Mouse (Mus musculus) megakaryocyte-erythroid progenitor cell, adult 5-6 weeks (primary cell): Measurements from ENCODE around the gene Arhgap23. TPM values are rescaled to one million over a fixed set of nuclear protein-coding genes. Genes with fewer than 3 reads are reported as not detected.

Experiments
- ATAC-seq: replicated peaks from 2 replicates; pipeline ENCODE4 v1.8.0; 2016; ENCODE audit warnings: mild to moderate bottlenecking, inconsistent platforms; ENCODE audit not compliant: severe bottlenecking, poor library complexity, low FRiP score, low TSS enrichment
- total RNA-seq, 2 experiments: library from RNA; stranded (forward) in 1 of 2; stranded (reverse) in 1 of 2; fragments of 200-1000, 215-1000 nt in 1 of 2; fragments of >200 nt in 1 of 2; fragmentation: Nextera tagmentation in 1 of 2; gene quantifications; 2 replicates each; pipeline ENCODE4 v1.2.3; 2014 to 2017

Arhgap23 gene
- total RNA-seq, 2 experiments from 2014 or later: 14.5 to 18.4 TPM

- peak; percentile 80 for ATAC-seq
Observed at GRCm38 (mm10) chr11:97489589-97490324, 74.4 kb downstream of the Arhgap23 start.

- no peak for ATAC-seq
Observed at GRCm38 (mm10) chr11:97491640-97492039, 76.3 kb downstream of the Arhgap23 start.

- no peak for ATAC-seq
Observed at GRCm38 (mm10) chr11:97492836-97493235, 77.5 kb downstream of the Arhgap23 start.

- ATAC-seq: no peak
Observed at GRCm38 (mm10) chr11:97497543-97497942, 82.2 kb downstream of the Arhgap23 start.

GRCm38 (mm10) chr11:97499865-97500719 lies 84.8 kb downstream of the Arhgap23 start, which contains the start of gene 4933428G20Rik:
Gene 4933428G20Rik, minus strand, starts transcription at chr11:97500340.
- ATAC-seq: no peak

- 0 out of 2 replicates have a peak, but pooled peaks have one; percentile 39 for ATAC-seq
Observed at GRCm38 (mm10) chr11:97500720-97501448, 85.6 kb downstream of the Arhgap23 start.

- no peak for ATAC-seq
Observed at GRCm38 (mm10) chr11:97502383-97502782, 87.0 kb downstream of the Arhgap23 start.

- no peak for ATAC-seq
Observed at GRCm38 (mm10) chr11:97502846-97503245, 87.5 kb downstream of the Arhgap23 start.

- no peak for ATAC-seq
Observed at GRCm38 (mm10) chr11:97505784-97506183, 90.5 kb downstream of the Arhgap23 start.

- ATAC-seq: no peak
Observed at GRCm38 (mm10) chr11:97506331-97506730, 91.0 kb downstream of the Arhgap23 start.

GRCm38 (mm10) chr11:97508198-97508597 lies 92.9 kb downstream of the Arhgap23 start:
- no peak for ATAC-seq

GRCm38 (mm10) chr11:97509058-97509457 lies 93.7 kb downstream of the Arhgap23 start:
- no peak for ATAC-seq

GRCm38 (mm10) chr11:97509715-97510485 lies 94.6 kb downstream of the Arhgap23 start:
- ATAC-seq: no peak

- ATAC-seq: 0 out of 2 replicates have a peak, but pooled peaks have one; percentile 44
Observed at GRCm38 (mm10) chr11:97510966-97511660, 95.8 kb downstream of the Arhgap23 start.

GRCm38 (mm10) chr11:97511661-97512369 lies 96.5 kb downstream of the Arhgap23 start:
- 0 out of 2 replicates have a peak, but pooled peaks have one; percentile 13 for ATAC-seq

GRCm38 (mm10) chr11:97512511-97512910 lies 97.2 kb downstream of the Arhgap23 start:
- no peak for ATAC-seq

- no peak for ATAC-seq
Observed at GRCm38 (mm10) chr11:97513066-97513465, 97.7 kb downstream of the Arhgap23 start.

- ATAC-seq: no peak
Observed at GRCm38 (mm10) chr11:97520541-97520940, 105.2 kb downstream of the Arhgap23 start.
